Mouse (Mus musculus): ENCODE measurements around the gene Thpo.

DNA sequence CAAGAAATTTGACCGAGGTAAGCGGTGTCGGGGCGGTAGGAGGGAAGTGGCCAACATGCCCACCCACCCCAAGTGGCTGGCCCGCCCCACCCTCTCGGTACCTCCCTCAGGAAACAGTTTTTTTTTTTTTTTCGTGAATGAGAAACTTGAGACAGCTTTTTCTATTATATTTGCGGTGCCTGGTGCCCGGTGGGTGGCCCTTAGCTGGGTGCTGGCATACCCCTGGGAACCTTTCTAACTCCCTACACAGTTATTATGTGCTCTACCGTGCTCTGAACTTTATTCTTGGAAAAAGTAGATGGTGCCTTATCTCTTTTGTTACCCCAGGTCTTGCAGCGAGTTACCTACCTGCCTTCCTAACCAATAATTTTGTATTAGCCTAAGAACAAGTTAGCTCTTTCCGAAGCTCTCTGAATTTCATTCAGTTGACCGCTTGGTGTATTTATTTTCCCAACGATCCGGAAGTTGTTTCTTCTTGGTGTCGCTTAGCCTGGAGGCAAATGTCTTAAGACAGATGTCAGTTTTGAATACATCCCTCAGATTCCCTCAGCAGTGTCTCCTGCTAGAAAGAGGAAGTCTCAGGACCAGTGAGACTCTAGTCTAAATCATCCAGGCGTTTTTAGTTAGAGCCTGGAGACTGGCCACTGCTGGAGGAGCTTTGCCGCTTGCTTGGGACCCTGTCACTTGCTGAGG lies 16.2 kb downstream of the Thpo start:
- TF ChIP-seq CTCF (IDR thresholded peaks at IDR 0.05; ENCODE audit: borderline replicate concordance, insufficient read depth, low read depth, low read length) (no peak), POLR2A (IDR thresholded peaks at IDR 0.05; ENCODE audit: borderline replicate concordance, insufficient read depth, low read length) (no peak)
